Mouse (Mus musculus): ENCODE measurements around the gene Dlat.

Gene Dlat

DNA sequence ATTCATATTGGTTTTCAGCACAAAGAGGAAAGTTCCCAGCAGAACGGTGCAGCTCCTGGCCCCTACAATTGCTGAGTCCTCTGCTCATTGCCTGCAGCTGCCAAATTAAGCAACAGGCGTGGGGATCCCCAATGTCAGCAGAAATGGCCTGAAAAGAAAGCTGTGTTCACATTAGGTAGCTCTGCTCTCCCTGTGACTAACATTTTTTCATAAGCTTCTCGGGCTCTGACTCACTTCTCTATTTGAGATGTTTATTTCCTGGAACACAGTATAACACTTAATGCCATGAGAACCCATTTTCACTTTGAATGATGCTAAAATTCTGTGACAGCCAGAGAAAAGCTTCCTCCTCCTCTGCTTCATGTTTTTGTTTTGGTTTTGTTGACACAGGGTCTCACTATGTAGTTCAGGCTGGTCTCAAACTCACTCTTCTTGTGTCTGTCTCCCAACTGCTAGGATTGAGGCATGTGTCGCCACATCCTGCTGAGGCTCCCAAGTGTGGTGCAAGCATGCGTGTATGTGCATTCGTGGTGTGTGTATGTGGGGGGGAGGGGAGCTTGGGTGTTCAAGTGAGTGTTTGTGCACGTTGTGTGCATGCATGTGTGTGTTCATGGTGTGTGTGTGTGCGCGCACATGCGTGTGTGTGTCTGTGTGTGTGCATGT, 68.6 kb downstream of the Dlat start:
- no peak for DNase-seq

DNA sequence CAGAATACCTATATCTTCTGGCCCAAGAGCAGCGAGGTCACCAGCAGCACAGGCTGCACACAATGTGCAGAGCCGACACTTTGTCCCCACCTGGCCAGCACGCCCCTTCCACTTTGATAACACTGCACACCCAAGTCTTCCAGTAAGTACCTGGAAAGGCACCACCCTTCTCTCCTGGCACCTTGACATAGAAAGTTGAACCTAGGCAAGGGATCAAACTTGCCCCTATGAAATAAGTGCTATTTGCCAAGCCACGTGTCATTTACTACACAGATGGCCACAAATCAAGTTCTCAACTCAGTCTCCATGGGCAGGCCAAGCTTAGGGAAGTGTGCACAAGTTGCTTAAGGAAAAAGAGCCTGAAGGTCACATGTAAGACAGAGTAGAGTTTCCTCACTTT, 72.6 kb downstream of the Dlat start:
- no peak for DNase-seq

DNA sequence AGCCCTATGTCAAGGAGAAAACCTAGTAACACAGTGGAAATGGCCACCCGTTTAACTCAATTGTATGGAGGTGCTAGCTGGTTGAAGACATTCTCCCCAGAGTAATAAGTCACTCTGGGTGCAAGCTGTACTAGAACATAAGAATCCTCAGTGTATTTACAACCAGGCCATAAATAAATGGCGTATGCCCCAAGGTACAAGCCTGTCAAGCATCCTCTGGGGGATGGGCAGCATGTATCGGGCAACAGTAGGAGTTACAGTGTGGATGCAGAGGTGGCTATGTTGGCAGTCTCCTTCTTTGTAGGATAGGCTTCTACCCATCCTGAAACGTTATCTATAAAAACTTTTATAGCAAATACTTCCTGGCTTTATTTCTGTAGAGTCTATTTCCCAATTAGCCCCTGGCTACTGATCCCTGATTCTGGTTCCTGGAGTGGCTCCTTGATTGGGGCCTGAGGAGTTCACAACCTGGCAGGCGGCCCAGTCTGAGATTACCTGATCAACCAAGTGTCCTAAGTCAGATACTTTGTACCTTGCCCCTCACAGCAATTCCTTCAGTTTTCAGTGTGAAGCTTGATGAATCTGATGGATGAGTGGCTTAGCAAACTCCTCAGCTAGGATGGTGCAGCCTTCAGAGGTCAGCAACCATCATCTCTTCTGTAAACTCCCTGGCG, 74.3 kb downstream of the Dlat start:
- DNase-seq, result no peak
